Mouse (Mus musculus): ENCODE measurements around the gene Rsad1.

Gene Rsad1

GRCm38 (mm10) chr11:94548041-94548784, 842 bp downstream of the Rsad1 start:
- DNase-seq (ENCODE audit: extremely low spot score), result no peak

- no peak for DNase-seq (ENCODE audit: extremely low spot score)
These were observed 1.8 kb downstream of the Rsad1 start for GRCm38 (mm10) chr11:94547271-94547670.

GRCm38 (mm10) chr11:94546381-94546780, 2.7 kb downstream of the Rsad1 start:
- no peak for DNase-seq (ENCODE audit: extremely low spot score)

GRCm38 (mm10) chr11:94544422-94544821, 4.6 kb downstream of the Rsad1 start:
- DNase-seq (ENCODE audit: extremely low spot score), result no peak

GRCm38 (mm10) chr11:94543932-94544331, 5.1 kb downstream of the Rsad1 start:
- DNase-seq (ENCODE audit: extremely low spot score), result peak; percentile 68

GRCm38 (mm10) chr11:94543344-94543743, 5.7 kb downstream of the Rsad1 start:
- DNase-seq (ENCODE audit: extremely low spot score), result no peak

GRCm38 (mm10) chr11:94542400-94542799, 6.7 kb downstream of the Rsad1 start:
- no peak for DNase-seq (ENCODE audit: extremely low spot score)

- no peak for DNase-seq (ENCODE audit: extremely low spot score)
These were observed 9.3 kb downstream of the Rsad1 start for GRCm38 (mm10) chr11:94539761-94540160.

GRCm38 (mm10) chr11:94538733-94539292, 10.2 kb downstream of the Rsad1 start:
- no peak for DNase-seq (ENCODE audit: extremely low spot score)

- no peak for DNase-seq (ENCODE audit: extremely low spot score)
These were observed 15.9 kb downstream of the Rsad1 start for GRCm38 (mm10) chr11:94533171-94533570.

GRCm38 (mm10) chr11:94528879-94529278, 20.2 kb downstream of the Rsad1 start:
- DNase-seq (ENCODE audit: extremely low spot score), result no peak

GRCm38 (mm10) chr11:94526171-94526879, 22.7 kb downstream of the Rsad1 start:
- DNase-seq (ENCODE audit: extremely low spot score), result peak; percentile 45

- DNase-seq (ENCODE audit: extremely low spot score), result peak; percentile 82
These were observed 27.7 kb downstream of the Rsad1 start, which contains the start of gene Mycbpap for GRCm38 (mm10) chr11:94521219-94521843. TSS of gene Mycbpap (minus strand) at chr11:94521742.

GRCm38 (mm10) chr11:94513452-94513851, 35.6 kb downstream of the Rsad1 start:
- no peak for DNase-seq (ENCODE audit: extremely low spot score)

- DNase-seq (ENCODE audit: extremely low spot score), result no peak
These were observed 40.1 kb downstream of the Rsad1 start for GRCm38 (mm10) chr11:94508976-94509375.

- no peak for DNase-seq (ENCODE audit: extremely low spot score)
These were observed 47.6 kb downstream of the Rsad1 start for GRCm38 (mm10) chr11:94501482-94501881.

- no peak for DNase-seq (ENCODE audit: extremely low spot score)
These were observed 48.7 kb downstream of the Rsad1 start for GRCm38 (mm10) chr11:94500362-94500761.

GRCm38 (mm10) chr11:94499661-94500152, 49.3 kb downstream of the Rsad1 start, which contains the start of gene Epn3:
TSS of gene Epn3 (minus strand) at chr11:94499974.
- peak; percentile 69 for DNase-seq (ENCODE audit: extremely low spot score)

- DNase-seq (ENCODE audit: extremely low spot score), result no peak
These were observed 50.0 kb downstream of the Rsad1 start for GRCm38 (mm10) chr11:94499035-94499434.

GRCm38 (mm10) chr11:94498093-94498996, 50.7 kb downstream of the Rsad1 start:
- DNase-seq (ENCODE audit: extremely low spot score), result no peak

- no peak for DNase-seq (ENCODE audit: extremely low spot score)
These were observed 53.6 kb downstream of the Rsad1 start for GRCm38 (mm10) chr11:94495415-94495814.

Data from embryo, embryonic 9.5 days (tissue).